Comparison of ENCODE assay signal across 12 mouse cellular contexts in genomic region chr1:171257781-171258180, GRCm38 (mm10).
"Had no signal": no experiment of that assay in that cellular context is flagged by ENCODE, and none has a peak within 500 bp of the region (broad histone marks: within the 10 kb centered on the region; RNA-seq: fewer than 3 reads in every experiment).

No protein-coding gene starts in this region.

- H3K27me3 ChIP-seq: heart, embryonic 15.5 days; hindbrain, embryonic 15.5 days; kidney, embryonic 15.5 days; limb, embryonic 13.5 days; limb, embryonic 15.5 days had no signal

- DNase-seq: layer of hippocampus, adult 9-11 months had no signal

- H3K4me3 ChIP-seq: heart, adult 2 months; heart, embryonic 13.5 days; heart, embryonic 15.5 days; hindbrain, embryonic 13.5 days; hindbrain, embryonic 15.5 days; kidney, embryonic 15.5 days; limb, embryonic 13.5 days; limb, embryonic 15.5 days; liver, embryonic 12.5 days had no signal

- H3K9me3 ChIP-seq: heart, embryonic 13.5 days; heart, embryonic 15.5 days; hindbrain, embryonic 13.5 days; hindbrain, embryonic 15.5 days; kidney, embryonic 15.5 days; limb, embryonic 13.5 days; limb, embryonic 15.5 days; liver, embryonic 12.5 days had no signal

- H3K36me3 ChIP-seq: heart, embryonic 15.5 days; hindbrain, embryonic 15.5 days; liver, embryonic 12.5 days had no signal

- H3K9ac ChIP-seq: heart, embryonic 13.5 days; heart, embryonic 15.5 days; hindbrain, embryonic 15.5 days; kidney, embryonic 15.5 days; limb, embryonic 13.5 days; limb, embryonic 15.5 days had no signal

- H3K27ac ChIP-seq: heart, adult 2 months; heart, embryonic 13.5 days; heart, embryonic 15.5 days; hindbrain, embryonic 13.5 days; hindbrain, embryonic 15.5 days; hindbrain, postnatal 0 days; kidney, embryonic 15.5 days; kidney, postnatal 0 days; limb, embryonic 13.5 days; limb, embryonic 15.5 days; liver, embryonic 12.5 days had no signal
